In the genomic region with DNA sequence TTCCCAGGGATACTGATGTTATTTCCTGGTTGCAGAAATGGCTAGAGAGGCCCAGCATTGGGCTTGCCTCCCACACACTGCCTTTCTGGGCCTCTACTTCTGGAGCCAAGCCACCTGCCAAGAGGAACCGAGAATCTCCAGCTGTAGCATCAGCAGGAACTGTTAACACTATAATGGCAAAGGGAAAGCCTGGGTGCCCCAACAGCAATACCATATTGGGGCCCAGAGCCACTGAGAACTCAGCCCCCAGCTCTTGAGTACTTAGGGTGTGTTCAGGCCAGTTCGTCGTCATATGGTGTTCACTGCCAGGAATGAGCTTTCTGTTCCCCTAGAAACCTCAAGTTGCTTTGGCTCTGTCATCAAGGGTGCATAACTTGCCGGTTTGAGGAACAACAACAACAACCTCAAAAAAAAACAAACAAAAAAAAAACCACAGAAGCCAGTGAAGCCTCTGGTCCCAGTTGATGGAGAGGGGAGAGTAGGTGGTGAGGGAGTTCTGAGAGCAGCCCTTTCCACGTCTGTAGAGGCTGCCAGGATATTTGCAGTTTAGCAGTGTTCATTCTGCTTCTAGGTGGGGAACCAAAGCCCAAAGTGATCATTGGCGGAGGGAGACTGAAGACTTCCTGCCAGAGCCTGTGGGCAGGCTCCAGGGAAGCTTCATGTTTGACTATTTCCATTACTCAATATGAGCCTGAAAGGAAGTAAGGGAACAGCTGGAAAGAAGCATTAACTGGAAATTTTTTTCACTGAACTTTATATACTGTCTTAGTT, we compare ENCODE assay signal across 14 mouse cellular contexts. TPM values are rescaled to one million over a fixed set of nuclear protein-coding genes. Genes with fewer than 3 reads are reported as not detected.
DNase-seq lines count a peak whose midpoint lies in the region; ATAC-seq lines count a peak whose summit lies in the region.
"Had no signal": no experiment of that assay in that cellular context is flagged by ENCODE, and none has a peak within 500 bp of the region (broad histone marks: within the 10 kb centered on the region; RNA-seq: fewer than 3 reads in every experiment).

No protein-coding gene starts in this region.

- peak; percentile 28 to 48 for DNase-seq in frontal cortex, postnatal 36 days (ENCODE audit: low spot score in 2 of 2)
- DNase-seq in frontal cortex, postnatal 25 days (ENCODE audit: low spot score in 2 of 2): no peak
- no peak for DNase-seq in limb, embryonic 10.5 days (ENCODE audit: low spot score)
- DNase-seq in gastrocnemius, postnatal 25 days: peak; percentile 48
- DNase-seq in lung, postnatal 25 days (ENCODE audit: low spot score): peak; percentile 14
- DNase-seq in hindbrain, embryonic 11.5 days (ENCODE audit: low spot score): no peak
- no peak for DNase-seq in neural tube, embryonic 10.5 days (ENCODE audit: extremely low spot score, low spot score)
- DNase-seq: B cell, adult 2 months; right cerebral cortex, postnatal 14 days had no signal

- H3K27me3 ChIP-seq in limb, embryonic 15.5 days: no peaks in the 10 kb centered on the region
- H3K27me3 ChIP-seq in limb, embryonic 10.5 days (ENCODE audit: low read depth, poor library complexity, severe bottlenecking): no peaks in the 10 kb centered on the region
- no peaks in the 10 kb centered on the region for H3K27me3 ChIP-seq in hindbrain, embryonic 11.5 days (ENCODE audit: control insufficient read depth, insufficient read depth, low read length)

- WGBS in limb, embryonic 15.5 days: 60% methylated on average over 6 of the region's 6 CpGs
- WGBS in limb, embryonic 10.5 days: 83% methylated on average over 6 of the region's 6 CpGs
- 78% methylated on average over 6 of the region's 6 CpGs for WGBS in hindbrain, embryonic 11.5 days

- no peak overlapping the region for H3K4me2 ChIP-seq in limb, embryonic 15.5 days
- H3K4me2 ChIP-seq in hindbrain, embryonic 11.5 days (replicated peaks; ENCODE audit: low read depth, low read length): no peak overlapping the region
- H3K4me2 ChIP-seq: liver, embryonic 11.5 days had no signal

- no peak overlapping the region for H3K9ac ChIP-seq in limb, embryonic 15.5 days
- H3K9ac ChIP-seq in hindbrain, embryonic 11.5 days (ENCODE audit: low read depth, low read length): no peak overlapping the region

- ATAC-seq in limb, embryonic 15.5 days (ENCODE audit: insufficient number of reproducible peaks, low FRiP score, low TSS enrichment, low read depth): no peak
- ATAC-seq in hindbrain, embryonic 11.5 days (ENCODE audit: low FRiP score): no peak
- ATAC-seq: hindbrain, postnatal 0 days; midbrain, embryonic 16.5 days had no signal

- H3K9me3 ChIP-seq in limb, embryonic 15.5 days: no peaks in the 10 kb centered on the region
- H3K9me3 ChIP-seq in limb, embryonic 10.5 days (replicated peaks): no peaks in the 10 kb centered on the region
- H3K9me3 ChIP-seq in hindbrain, embryonic 11.5 days (ENCODE audit: control insufficient read depth, low read length): no peaks in the 10 kb centered on the region

- peak overlapping the region; percentile 75 for H3K27ac ChIP-seq in limb, embryonic 15.5 days
- no peak overlapping the region for H3K27ac ChIP-seq in limb, embryonic 10.5 days
- no peak overlapping the region for H3K27ac ChIP-seq in hindbrain, embryonic 11.5 days (ENCODE audit: low read depth, low read length)
- H3K27ac ChIP-seq: hindbrain, postnatal 0 days had no signal

- H3K4me1 ChIP-seq in limb, embryonic 15.5 days: peaks cover 8% of the 10 kb centered on the region
- H3K4me1 ChIP-seq in limb, embryonic 10.5 days: no peaks in the 10 kb centered on the region
- H3K4me1 ChIP-seq in hindbrain, embryonic 11.5 days (replicated peaks; ENCODE audit: control insufficient read depth, insufficient read depth, low read length): no peaks in the 10 kb centered on the region

- peaks cover 38% of the 10 kb centered on the region for H3K36me3 ChIP-seq in limb, embryonic 15.5 days
- peaks cover 47% of the 10 kb centered on the region for H3K36me3 ChIP-seq in limb, embryonic 10.5 days
- 0 out of 2 replicates have a peak, but pooled peaks cover 4% of the 10 kb centered on the region for H3K36me3 ChIP-seq in hindbrain, embryonic 11.5 days (ENCODE audit: control insufficient read depth, insufficient read depth, low read length)

- H3K4me3 ChIP-seq in limb, embryonic 15.5 days: no peak overlapping the region
- H3K4me3 ChIP-seq in limb, embryonic 10.5 days: no peak overlapping the region
- no peak overlapping the region for H3K4me3 ChIP-seq in hindbrain, embryonic 11.5 days (ENCODE audit: low read depth, low read length)
- H3K4me3 ChIP-seq: erythroblast, embryonic 14.5 days had no signal

RNA-seq across cellular contexts. Expression of a gene that starts 26.3 kb away (rescaled TPM):
- 26.2 and 29.2 TPM in 2 replicates for polyA plus RNA-seq in limb, embryonic 15.5 days (2015; fragmentation: Nextera tagmentation; extraction: Ambion mirVana)
- polyA plus RNA-seq in limb, embryonic 10.5 days (2016; fragmentation: Nextera tagmentation; extraction: Ambion mirVana): 3.8 and 6.0 TPM in 2 replicates
- total RNA-seq in gastrocnemius, postnatal 25 days (2021): 1 to 10 TPM; 2.1 to 2.3 TPM
- polyA plus RNA-seq in hindbrain, embryonic 11.5 days (2014; fragmentation: Nextera tagmentation; extraction: Ambion mirVana): 4.3 TPM in 2 replicates
- polyA plus RNA-seq: erythroblast, embryonic 14.5 days had no signal

RNA-seq across cellular contexts. Expression of a gene that starts 38.1 kb away (rescaled TPM):
- polyA plus RNA-seq in limb, embryonic 15.5 days (2015; fragmentation: Nextera tagmentation; extraction: Ambion mirVana): 10.0 and 10.1 TPM in 2 replicates
- polyA plus RNA-seq in limb, embryonic 10.5 days (2016; fragmentation: Nextera tagmentation; extraction: Ambion mirVana): 9.9 and 17.1 TPM in 2 replicates
- 1 to 10 TPM; 1.1 to 1.2 TPM for total RNA-seq in gastrocnemius, postnatal 25 days (2021)
- polyA plus RNA-seq in hindbrain, embryonic 11.5 days (2014; fragmentation: Nextera tagmentation; extraction: Ambion mirVana): 10.8 and 12.6 TPM in 2 replicates

Comparison
In these comparisons a context has a peak if more than half of its experiments do, and no peak if none do; other contexts are left out.
1. DNase-seq: peak in frontal cortex, postnatal 36 days (2 of 2), gastrocnemius, postnatal 25 days (single experiment) and lung, postnatal 25 days (single experiment); none in frontal cortex, postnatal 25 days (0 of 2), limb, embryonic 10.5 days (single experiment), hindbrain, embryonic 11.5 days (single experiment) and neural tube, embryonic 10.5 days (single experiment).